ENCODE assay signal across 20 mouse cellular contexts in genomic region chr3:27632880-27633279, GRCm38 (mm10).
DNase-seq lines count a peak whose midpoint lies in the region; ATAC-seq and TF ChIP-seq lines count a peak whose summit lies in the region.
"Had no signal": no experiment of that assay in that cellular context is flagged by ENCODE, and none has a peak within 500 bp of the region (broad histone marks: within the 10 kb centered on the region; RNA-seq: fewer than 3 reads in every experiment).

No protein-coding gene starts in this region.

- peak overlapping the region; percentile 38; the same call in 1 of the 2 replicates for H3K27ac ChIP-seq in limb, embryonic 15.5 days
- no peak overlapping the region for H3K27ac ChIP-seq in limb, embryonic 10.5 days
- H3K27ac ChIP-seq in liver, embryonic 12.5 days = no peak overlapping the region; the same call in 1 of the 2 replicates
- no peak overlapping the region for H3K27ac ChIP-seq in liver, postnatal 0 days (ENCODE audit: low read depth)
- H3K27ac ChIP-seq: forebrain, embryonic 10.5 days; forebrain, embryonic 13.5 days; hindbrain, embryonic 12.5 days; hindbrain, embryonic 15.5 days had no signal

- H3K4me1 ChIP-seq in limb, embryonic 15.5 days = peaks cover 11% of the 10 kb centered on the region
- no peaks in the 10 kb centered on the region for H3K4me1 ChIP-seq in limb, embryonic 10.5 days
- H3K4me1 ChIP-seq in liver, embryonic 12.5 days = peaks cover 20% of the 10 kb centered on the region
- H3K4me1 ChIP-seq in liver, postnatal 0 days (ENCODE audit: insufficient read depth) = peaks cover 8% of the 10 kb centered on the region

- 94% methylated on average over 1 of the region's 1 CpGs for WGBS in limb, embryonic 15.5 days
- 95% methylated on average over 1 of the region's 1 CpGs for WGBS in limb, embryonic 10.5 days
- 48% methylated on average over 1 of the region's 1 CpGs for WGBS in liver, embryonic 12.5 days (ENCODE audit: insufficient replicate concordance)
- 74% methylated on average over 1 of the region's 1 CpGs for WGBS in liver, postnatal 0 days (ENCODE audit: insufficient replicate concordance)

- TF ChIP-seq EP300 in liver, postnatal 0 days (IDR thresholded peaks at IDR 0.05; ENCODE audit: low read depth) = peak; percentile 21; the same call in 1 of the 2 replicates

- no peak for TF ChIP-seq CTCF in liver, postnatal 0 days (IDR thresholded peaks at IDR 0.05; ENCODE audit: low read depth)

- no peaks in the 10 kb centered on the region for H3K9me3 ChIP-seq in limb, embryonic 15.5 days
- no peaks in the 10 kb centered on the region for H3K9me3 ChIP-seq in limb, embryonic 10.5 days (replicated peaks)
- no peaks in the 10 kb centered on the region for H3K9me3 ChIP-seq in liver, embryonic 12.5 days (replicated peaks)
- H3K9me3 ChIP-seq in liver, postnatal 0 days (ENCODE audit: low read length) = no peaks in the 10 kb centered on the region
- H3K9me3 ChIP-seq: forebrain, embryonic 10.5 days; forebrain, embryonic 13.5 days; hindbrain, embryonic 12.5 days; hindbrain, embryonic 15.5 days had no signal

- no peak overlapping the region for H3K4me2 ChIP-seq in limb, embryonic 15.5 days
- H3K4me2 ChIP-seq in liver, embryonic 12.5 days = peak overlapping the region; percentile 27; the same call in 1 of the 2 replicates
- no peak overlapping the region for H3K4me2 ChIP-seq in liver, postnatal 0 days (ENCODE audit: low read depth, low read length)
- H3K4me2 ChIP-seq: forebrain, embryonic 13.5 days; hindbrain, embryonic 12.5 days; hindbrain, embryonic 15.5 days had no signal

- H3K4me3 ChIP-seq in limb, embryonic 15.5 days = no peak overlapping the region
- no peak overlapping the region for H3K4me3 ChIP-seq in limb, embryonic 10.5 days
- H3K4me3 ChIP-seq in liver, embryonic 12.5 days = no peak overlapping the region
- no peak overlapping the region for H3K4me3 ChIP-seq in liver, postnatal 0 days (ENCODE audit: low read depth, low read length)
- H3K4me3 ChIP-seq: forebrain, embryonic 10.5 days; forebrain, embryonic 13.5 days; hindbrain, embryonic 12.5 days; hindbrain, embryonic 15.5 days had no signal

- DNase-seq in limb, embryonic 10.5 days (ENCODE audit: low spot score) = no peak
- DNase-seq in c-Kit-positive CD71-positive TER-119-positive erythroid progenitor cells, embryonic 14.5 days (ENCODE audit: low spot score) = peak; percentile 20
- no peak for DNase-seq in liver, postnatal 0 days
- DNase-seq in spleen, adult 18-20 months = no peak
- DNase-seq: adrenal gland, adult 8-10 months; adrenal gland, postnatal 25 days; cerebellum, adult 18-20 months; cerebellum, adult 9-10 months; cerebellum, postnatal 14 days; gastrocnemius, postnatal 25 days; heart, adult 18-20 months had no signal

- no peak overlapping the region for H3K9ac ChIP-seq in limb, embryonic 15.5 days
- no peak overlapping the region for H3K9ac ChIP-seq in liver, embryonic 12.5 days
- H3K9ac ChIP-seq in liver, postnatal 0 days (replicated peaks) = no peak overlapping the region
- H3K9ac ChIP-seq: forebrain, embryonic 13.5 days; hindbrain, embryonic 12.5 days; hindbrain, embryonic 15.5 days had no signal

- no peaks in the 10 kb centered on the region for H3K27me3 ChIP-seq in limb, embryonic 15.5 days
- no peaks in the 10 kb centered on the region for H3K27me3 ChIP-seq in limb, embryonic 10.5 days (ENCODE audit: low read depth, poor library complexity, severe bottlenecking)
- no peaks in the 10 kb centered on the region for H3K27me3 ChIP-seq in liver, embryonic 12.5 days (replicated peaks)
- H3K27me3 ChIP-seq in liver, postnatal 0 days (ENCODE audit: insufficient read depth, low read length) = no peaks in the 10 kb centered on the region
- H3K27me3 ChIP-seq: forebrain, embryonic 13.5 days; hindbrain, embryonic 12.5 days; hindbrain, embryonic 15.5 days had no signal

- ATAC-seq in limb, embryonic 15.5 days (ENCODE audit: insufficient number of reproducible peaks, low FRiP score, low TSS enrichment, low read depth) = no peak
- ATAC-seq in liver, embryonic 12.5 days = peak; percentile 83
- ATAC-seq in liver, postnatal 0 days = no peak
- ATAC-seq: activated CD4-positive, CD25-positive, alpha-beta regulatory T cell, adult 4 months; CD4-positive, CD25-positive, alpha-beta regulatory T cell, adult 4 months; forebrain, embryonic 13.5 days; forebrain, embryonic 16.5 days had no signal

- peaks cover 12% of the 10 kb centered on the region; the same call in 1 of the 2 replicates for H3K36me3 ChIP-seq in limb, embryonic 15.5 days
- peaks cover 5% of the 10 kb centered on the region; the same call in 1 of the 2 replicates for H3K36me3 ChIP-seq in limb, embryonic 10.5 days
- peaks cover 6% of the 10 kb centered on the region; the same call in 1 of the 2 replicates for H3K36me3 ChIP-seq in liver, embryonic 12.5 days
- H3K36me3 ChIP-seq in liver, postnatal 0 days (replicated peaks; ENCODE audit: insufficient read depth, low read length) = peaks cover 12% of the 10 kb centered on the region; the same call in 1 of the 2 replicates
- H3K36me3 ChIP-seq: hindbrain, embryonic 12.5 days; hindbrain, embryonic 15.5 days had no signal
